Mouse (Mus musculus) liver, embryonic 14.5 days (tissue): ENCODE measurements around the gene D930007J09Rik.

Source experiments
- CTCF ChIP-seq: IDR thresholded peaks from 2 replicates; pipeline ENCODE4 v1.5.1; 2016; ENCODE audit warnings: antibody characterized with exemption, low read depth, control low read depth
- EP300 ChIP-seq: IDR thresholded peaks from 2 replicates; pipeline ENCODE4 v1.6.1; 2016; ENCODE audit warnings: antibody characterized with exemption, low read depth

DNA sequence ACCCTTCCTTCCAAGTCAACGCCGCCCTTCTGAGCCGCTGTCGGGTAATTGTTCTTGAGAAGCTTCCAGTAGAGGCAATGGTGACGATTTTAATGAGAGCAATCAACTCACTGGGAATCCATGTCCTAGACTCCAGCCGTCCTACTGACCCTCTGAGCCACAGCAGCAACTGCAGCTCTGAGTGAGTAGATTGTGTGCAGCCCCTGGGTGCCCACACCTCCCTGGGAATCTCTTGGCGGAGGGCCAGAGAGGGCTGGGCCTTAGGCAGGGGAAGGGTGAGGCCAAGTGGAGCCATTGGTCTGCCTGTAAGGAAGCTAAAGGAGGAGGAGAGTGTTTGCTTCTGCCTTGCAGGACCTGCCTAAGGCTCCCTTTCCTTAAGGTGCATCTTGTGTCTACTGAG is 4.2 kb upstream of the D930007J09Rik start:
- TF ChIP-seq CTCF (no peak), EP300 (no peak)
